Mouse (Mus musculus): Measurements from ENCODE around the gene Stfa2.
"Not testable (repeated sequence)": the region's sequence is repeated elsewhere in the genome, so short reads cannot be mapped to it uniquely, and the experiment has no call there.

Gene Stfa2

DNA sequence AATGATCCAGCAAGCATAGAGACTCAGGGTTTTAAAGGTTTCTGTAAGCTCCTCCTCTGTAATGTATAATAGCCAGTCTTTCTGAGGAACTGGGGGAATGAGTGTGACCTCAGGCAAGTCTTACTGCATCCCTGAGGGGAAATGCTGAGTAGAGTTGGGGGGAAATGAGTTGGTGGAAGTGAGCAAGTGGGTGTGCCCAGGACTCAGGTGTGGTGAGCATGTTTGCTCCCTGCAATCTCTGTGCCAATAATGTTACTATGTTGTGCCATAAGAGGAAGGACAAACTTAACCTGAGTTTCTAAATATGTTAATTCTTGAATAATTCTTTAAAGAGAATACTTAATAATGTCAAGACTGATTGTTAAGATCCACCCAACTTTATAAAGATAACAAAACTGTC, at the start of gene Stfa2:
Gene Stfa2 (minus strand): TSS at position 101 of the 400 bp plus-strand sequence.
- no peak for DNase-seq

DNA sequence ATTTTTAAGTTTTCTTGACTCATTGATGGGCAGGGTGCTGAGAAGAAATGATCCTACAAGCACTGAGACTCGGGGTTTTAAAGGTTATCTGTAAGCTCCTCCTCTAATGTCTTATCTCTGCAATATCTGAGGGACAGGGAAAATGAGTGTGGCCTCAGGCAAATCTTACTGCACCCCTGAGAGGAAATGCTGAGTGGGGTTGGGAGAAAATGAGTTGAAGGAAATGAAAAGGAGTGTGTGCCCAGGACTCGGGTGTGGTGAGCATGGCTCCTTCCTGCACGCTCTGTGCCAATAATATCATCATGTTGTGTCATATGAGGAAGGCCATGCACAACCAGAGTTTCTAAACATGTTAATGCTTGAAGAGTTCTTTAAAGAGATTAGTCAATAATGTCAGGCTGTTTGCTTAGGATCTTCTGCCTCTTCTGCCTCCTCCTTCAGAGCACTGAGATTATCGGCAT, 47.1 kb upstream of the Stfa2 start, which contains the start of gene Stfa3:
Gene Stfa3 (minus strand): TSS at position 51 of the 461 bp plus-strand sequence.
- no peak for DNase-seq

DNA sequence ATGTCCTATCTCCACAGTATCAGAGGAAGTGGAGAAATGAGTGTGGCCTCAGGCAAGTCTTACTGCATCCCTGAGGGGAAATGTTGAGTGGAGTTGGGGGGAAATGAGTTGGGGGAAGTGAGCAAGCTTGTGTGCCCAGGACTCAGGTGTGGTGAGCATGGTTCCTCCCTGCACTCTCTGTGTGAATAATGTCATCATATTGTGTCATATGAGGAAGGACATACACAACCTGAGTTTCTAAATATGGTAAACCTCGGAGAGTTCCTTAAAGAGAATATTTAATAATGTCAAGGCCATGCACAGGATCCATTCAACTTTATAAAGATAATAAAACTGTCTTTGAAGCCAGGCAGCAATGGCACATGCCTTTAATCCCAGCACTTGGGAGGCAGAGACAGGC, 12.7 kb upstream of the Stfa2 start:
- DNase-seq, result not testable (repeated sequence)

DNA sequence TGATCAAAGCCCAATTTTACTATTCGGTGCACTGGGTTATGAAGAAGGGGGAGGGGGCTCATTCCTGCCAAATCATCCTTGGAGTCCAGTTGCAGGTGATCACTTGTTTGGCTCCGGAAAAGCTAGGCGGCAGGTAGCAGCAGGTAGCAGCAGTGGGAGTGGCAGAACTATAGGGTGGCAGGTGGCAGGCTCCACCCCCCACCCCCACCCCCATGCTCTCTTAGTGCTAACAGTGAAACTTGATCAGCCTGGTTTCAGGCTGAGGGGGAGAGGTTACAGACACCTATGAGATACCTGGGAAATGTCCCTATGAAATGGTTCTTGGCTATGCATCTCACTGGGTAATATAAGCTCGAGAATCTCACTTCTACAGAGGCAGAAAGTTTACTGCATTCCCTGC, 19.2 kb downstream of the Stfa2 start:
- no peak for DNase-seq

- DNase-seq, result not testable (repeated sequence)
These were observed 40.6 kb downstream of the Stfa2 start, which contains the start of gene BC100530 for GRCm38 (mm10) chr16:36367648-36368047. TSS of gene BC100530 (minus strand) at chr16:36367748.

Data from retina, postnatal 1 day (tissue).